Mouse (Mus musculus) erythroblast, embryonic 14.5 days (primary cell): ENCODE measurements around the gene Vps13d.

Source experiments
- GATA1 ChIP-seq: IDR thresholded peaks from 2 replicates; pipeline ENCODE4 v1.6.1; 2012; ENCODE audit warnings: low read length, inconsistent platforms, mixed read lengths
- TAL1 ChIP-seq: IDR thresholded peaks from 3 replicates; pipeline ENCODE4 v1.6.1; 2012; ENCODE audit warnings: low read length, inconsistent platforms, mixed read lengths

DNA sequence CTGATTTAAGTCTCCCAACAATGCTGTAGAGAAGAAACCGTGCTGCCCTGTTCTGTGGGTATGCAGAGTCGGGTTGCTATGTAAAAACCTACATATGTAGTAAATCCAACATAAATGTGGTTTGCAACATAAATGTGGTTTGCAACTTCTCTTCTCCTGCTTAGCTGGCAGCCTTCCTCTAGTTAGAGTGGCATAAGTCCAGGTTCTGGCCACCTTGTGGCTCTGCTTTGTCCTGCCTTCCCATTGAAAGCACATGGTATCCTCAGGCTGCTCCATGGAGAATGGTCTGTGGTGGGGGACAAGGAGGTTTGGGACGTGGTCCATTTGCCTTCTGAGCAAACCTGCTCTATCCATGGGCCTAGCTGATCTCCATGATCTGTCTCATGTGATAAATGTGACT lies 243.9 kb downstream of the Vps13d start:
- TF ChIP-seq GATA1: no peak
- TF ChIP-seq TAL1: no peak
